Mouse (Mus musculus) left cerebral cortex, postnatal 14 days (tissue): ENCODE measurements at regions not wholly inside any gene's neighbourhood (a gene's known extent, or its start where the extent isn't known, plus 50 kb on each side); places are given as distances from the start of the nearest gene placed in this dataset.

ENCODE experiments used
- DNase-seq, 2 experiments: peaks; one replicate each; pipeline ENCODE4 v3.0.0; 2021 to 2022; ENCODE audit warnings: low spot score in 2 of 2, mixed read lengths in 1 of 2
- intact Hi-C: fragments of 180-260 bp; cut with DNase I; formaldehyde crosslinking; loops from one replicate; pipeline ENCODE4 v1.15.1; 2025

GRCm38 (mm10) chr1:26573798-26574450 lies 113.3 kb downstream of the 4931408C20Rik start:
- DNase-seq = no peak
- intact Hi-C loops = no loop called here

- peak in 1 of 2 experiments; percentile 61 for DNase-seq
- intact Hi-C loops = no loop called here
Observed at GRCm38 (mm10) chr1:26559505-26559904, 127.8 kb downstream of the 4931408C20Rik start.

DNA sequence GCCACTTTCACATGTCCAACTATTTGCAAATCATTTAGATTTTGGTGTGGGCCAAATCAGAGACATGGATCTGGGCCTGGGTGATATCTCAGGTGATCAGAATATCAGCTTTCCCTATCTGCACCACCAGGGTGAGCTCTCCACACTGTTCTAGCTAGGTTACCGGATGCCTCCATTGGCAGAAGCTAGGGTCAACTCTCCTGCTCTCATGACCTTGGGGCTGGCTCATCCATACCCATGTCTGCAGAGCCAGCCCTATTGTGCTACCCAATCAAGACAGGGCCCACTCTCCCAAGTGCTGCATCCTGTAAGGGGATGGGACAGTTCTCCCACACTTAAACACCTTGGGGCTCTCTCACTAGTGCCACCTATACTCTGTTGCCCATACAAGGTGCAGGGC lies 162.7 kb downstream of the 4931408C20Rik start:
- intact Hi-C loops = no loop called here
- no peak for DNase-seq

DNA sequence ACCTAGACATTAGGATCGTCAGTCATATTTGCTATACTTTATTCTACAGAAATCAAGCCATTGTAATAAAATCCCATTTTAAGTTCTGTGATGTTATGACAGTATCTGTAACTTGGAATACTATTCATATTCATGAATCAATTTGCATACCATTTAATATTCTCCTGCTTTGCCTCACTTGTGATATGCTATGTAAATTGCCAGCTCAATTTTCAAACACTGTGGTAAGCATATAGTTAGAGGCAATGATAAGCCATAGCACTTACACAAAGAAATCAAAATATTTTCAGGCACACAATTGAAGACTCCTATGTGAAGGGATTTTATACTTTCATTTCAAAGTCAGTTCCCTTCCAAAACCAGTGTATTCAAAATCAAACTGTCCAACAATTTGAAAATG lies 175.9 kb downstream of the 4931408C20Rik start:
- intact Hi-C loops = no loop called here

More for the DNA sequence above, 175.9 kb downstream of the 4931408C20Rik start:
- no peak for DNase-seq
